Mouse (Mus musculus): ENCODE results near the gene Glra1. TPM values are rescaled to one million over a fixed set of nuclear protein-coding genes. Genes with fewer than 3 reads are reported as not detected.

Glra1 gene
- polyA plus RNA-seq, 1 experiment from 2014 or later, result not detected

DNA sequence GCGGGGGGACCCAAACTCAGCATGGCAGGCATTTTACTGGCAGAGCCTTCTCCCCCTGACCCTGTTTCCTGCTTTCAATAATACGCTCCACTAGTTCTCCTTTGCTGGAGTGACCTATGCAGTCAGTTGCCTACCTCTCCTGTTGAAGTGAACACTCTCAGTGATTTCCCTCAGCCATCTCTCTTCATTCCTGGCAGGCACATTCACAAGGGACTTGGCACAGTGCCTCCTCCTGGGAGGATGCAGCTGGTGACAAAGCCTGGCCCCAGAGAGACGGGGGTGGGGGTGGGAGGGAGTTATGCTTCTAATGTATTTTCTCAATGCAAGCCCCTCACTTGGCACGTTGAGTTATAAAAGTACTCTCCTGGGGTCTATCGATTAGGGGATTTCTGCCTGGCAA lies 74.6 kb downstream of the Glra1 start:
- WGBS, result 76% methylated on average over 5 of the region's 5 CpGs

DNA sequence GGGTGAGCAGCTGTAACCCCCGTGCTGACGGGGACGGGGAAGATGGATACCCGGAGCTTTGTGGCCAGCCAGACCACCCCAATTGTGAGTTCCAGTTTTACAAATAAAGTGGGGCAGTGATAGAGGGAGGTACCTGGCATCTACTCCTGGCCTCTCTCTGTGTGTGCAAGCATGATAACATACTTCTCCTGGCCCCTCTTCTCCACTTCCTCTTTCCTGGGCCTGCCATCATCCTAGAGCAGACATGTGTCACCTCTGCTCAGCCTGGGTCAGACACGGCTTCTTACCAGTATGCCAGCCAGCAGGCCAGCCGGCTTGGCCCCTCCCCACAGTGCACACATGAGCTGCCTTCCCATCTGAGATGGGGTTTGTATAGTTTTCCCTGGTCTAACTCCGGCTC lies 77.3 kb downstream of the Glra1 start:
- H3K4me1 ChIP-seq (ENCODE audit: control insufficient read depth, insufficient read depth, low read length), result no peaks in the 10 kb centered on the region
- H3K9ac ChIP-seq (ENCODE audit: low read length), result no peak overlapping the region
- no peaks in the 10 kb centered on the region for H3K36me3 ChIP-seq (ENCODE audit: control insufficient read depth, insufficient read depth, low read length)
- H3K27ac ChIP-seq (ENCODE audit: low read depth, low read length), result no peak overlapping the region
- no peaks in the 10 kb centered on the region for H3K9me3 ChIP-seq (ENCODE audit: control insufficient read depth, low read length)
- DNase-seq (ENCODE audit: low spot score, missing footprints), result no peak
- WGBS, result 89% methylated on average over 7 of the region's 7 CpGs
- H3K27me3 ChIP-seq (ENCODE audit: control insufficient read depth, insufficient read depth, low read length), result no peaks in the 10 kb centered on the region
- H3K4me2 ChIP-seq, result no peak overlapping the region
- ATAC-seq (ENCODE audit: low FRiP score), result no peak
- no peak overlapping the region for H3K4me3 ChIP-seq (ENCODE audit: low read depth, low read length)

More for the DNA sequence above, 74.6 kb downstream of the Glra1 start:
- Histone ChIP-seq H3K4me3 (ENCODE audit: low read depth, low read length) (no peak overlapping the region), H3K27me3 (ENCODE audit: control insufficient read depth, insufficient read depth, low read length) (no peaks in the 10 kb centered on the region), H3K27ac (ENCODE audit: low read depth, low read length) (no peak overlapping the region), H3K9me3 (ENCODE audit: control insufficient read depth, low read length) (no peaks in the 10 kb centered on the region), H3K4me1 (ENCODE audit: control insufficient read depth, insufficient read depth, low read length) (no peaks in the 10 kb centered on the region), H3K4me2 (no peak overlapping the region), H3K36me3 (ENCODE audit: control insufficient read depth, insufficient read depth, low read length) (no peaks in the 10 kb centered on the region), H3K9ac (ENCODE audit: low read length) (no peak overlapping the region)
- DNase-seq (ENCODE audit: low spot score, missing footprints) (no peak), ATAC-seq (ENCODE audit: low FRiP score) (no peak)

DNA sequence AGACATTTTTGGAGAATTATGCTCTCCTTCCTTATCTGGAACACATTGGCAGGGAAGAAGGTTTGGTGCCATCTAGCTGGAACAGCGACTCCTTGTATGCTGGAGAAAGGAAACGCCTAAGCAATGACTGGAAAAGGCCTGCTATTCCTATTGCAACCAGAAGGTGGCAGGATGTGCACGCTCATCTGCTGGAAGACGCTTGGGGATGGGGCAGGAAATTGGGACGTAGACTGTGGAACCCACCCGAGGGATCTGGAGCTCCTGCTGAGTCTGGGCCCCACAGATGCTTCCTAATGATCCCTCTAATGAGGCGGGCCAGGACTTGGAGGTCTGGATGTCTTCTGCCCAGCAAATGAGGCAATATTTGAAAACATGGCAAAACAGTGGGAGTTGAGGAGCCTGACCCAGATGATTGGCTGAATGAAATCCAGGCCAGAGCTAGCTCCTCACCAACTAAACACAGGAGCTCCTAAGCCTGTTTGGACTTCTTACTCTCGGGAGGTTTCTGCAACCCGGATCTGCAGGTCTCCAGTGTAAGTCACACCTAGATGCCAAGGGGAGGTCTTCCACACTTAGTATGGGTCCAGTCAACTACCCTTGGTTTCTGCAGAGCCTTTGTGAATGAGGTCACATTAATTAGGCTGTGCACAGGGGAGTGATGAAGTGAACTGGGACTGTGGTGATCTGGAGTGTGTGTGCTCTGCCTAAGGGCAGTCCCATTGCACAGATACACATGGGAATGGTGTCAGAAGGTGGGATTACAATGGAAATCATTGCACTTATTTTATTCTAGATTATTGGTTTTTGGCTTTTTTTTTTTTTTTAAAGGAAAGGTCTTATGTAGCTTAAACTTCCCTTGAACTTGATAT lies 89.0 kb downstream of the Glra1 start:
- Histone ChIP-seq H3K4me1 (ENCODE audit: control insufficient read depth, insufficient read depth, low read length) (no peaks in the 10 kb centered on the region), H3K4me3 (ENCODE audit: low read depth, low read length) (no peak overlapping the region), H3K9ac (ENCODE audit: low read length) (no peak overlapping the region), H3K27me3 (ENCODE audit: control insufficient read depth, insufficient read depth, low read length) (no peaks in the 10 kb centered on the region), H3K27ac (ENCODE audit: low read depth, low read length) (no peak overlapping the region), H3K36me3 (ENCODE audit: control insufficient read depth, insufficient read depth, low read length) (no peaks in the 10 kb centered on the region), H3K9me3 (ENCODE audit: control insufficient read depth, low read length) (no peaks in the 10 kb centered on the region), H3K4me2 (no peak overlapping the region)
- peak; percentile 63; the same call in 1 of the 2 replicates for ATAC-seq (ENCODE audit: low FRiP score)
- peak; percentile 97 for DNase-seq (ENCODE audit: low spot score, missing footprints)
- WGBS, result 8% methylated on average over 9 of the region's 9 CpGs

GRCm38 (mm10) chr11:55517666-55518065 lies 90.3 kb downstream of the Glra1 start:
- no peaks in the 10 kb centered on the region for H3K9me3 ChIP-seq (ENCODE audit: control insufficient read depth, low read length)
- WGBS, result 74% methylated on average over 5 of the region's 5 CpGs
- no peaks in the 10 kb centered on the region for H3K4me1 ChIP-seq (ENCODE audit: control insufficient read depth, insufficient read depth, low read length)
- DNase-seq (ENCODE audit: low spot score, missing footprints), result no peak
- no peaks in the 10 kb centered on the region for H3K27me3 ChIP-seq (ENCODE audit: control insufficient read depth, insufficient read depth, low read length)
- H3K9ac ChIP-seq (ENCODE audit: low read length), result no peak overlapping the region
- no peak for ATAC-seq (ENCODE audit: low FRiP score)
- no peak overlapping the region for H3K27ac ChIP-seq (ENCODE audit: low read depth, low read length)
- H3K4me2 ChIP-seq, result no peak overlapping the region
- no peak overlapping the region for H3K4me3 ChIP-seq (ENCODE audit: low read depth, low read length)
- H3K36me3 ChIP-seq (ENCODE audit: control insufficient read depth, insufficient read depth, low read length), result no peaks in the 10 kb centered on the region

GRCm38 (mm10) chr11:55511374-55511773 lies 96.6 kb downstream of the Glra1 start:
- WGBS, result 54% methylated on average over 5 of the region's 5 CpGs
- H3K4me2 ChIP-seq, result no peak overlapping the region
- no peaks in the 10 kb centered on the region for H3K4me1 ChIP-seq (ENCODE audit: control insufficient read depth, insufficient read depth, low read length)
- H3K9ac ChIP-seq (ENCODE audit: low read length), result no peak overlapping the region
- ATAC-seq (ENCODE audit: low FRiP score) (no peak), DNase-seq (ENCODE audit: low spot score, missing footprints) (no peak)
- H3K36me3 ChIP-seq (ENCODE audit: control insufficient read depth, insufficient read depth, low read length), result no peaks in the 10 kb centered on the region
- H3K27ac ChIP-seq (ENCODE audit: low read depth, low read length), result no peak overlapping the region
- no peak overlapping the region for H3K4me3 ChIP-seq (ENCODE audit: low read depth, low read length)
- H3K9me3 ChIP-seq (ENCODE audit: control insufficient read depth, low read length), result no peaks in the 10 kb centered on the region
- H3K27me3 ChIP-seq (ENCODE audit: control insufficient read depth, insufficient read depth, low read length), result no peaks in the 10 kb centered on the region

- H3K27ac ChIP-seq (ENCODE audit: low read depth, low read length), result no peak overlapping the region
- no peaks in the 10 kb centered on the region for H3K27me3 ChIP-seq (ENCODE audit: control insufficient read depth, insufficient read depth, low read length)
- H3K9ac ChIP-seq (ENCODE audit: low read length), result no peak overlapping the region
- 92% methylated on average over 3 of the region's 3 CpGs for WGBS
- H3K4me2 ChIP-seq, result no peak overlapping the region
- H3K9me3 ChIP-seq (ENCODE audit: control insufficient read depth, low read length), result no peaks in the 10 kb centered on the region
- no peak overlapping the region for H3K4me3 ChIP-seq (ENCODE audit: low read depth, low read length)
- no peak for DNase-seq (ENCODE audit: low spot score, missing footprints)
- H3K4me1 ChIP-seq (ENCODE audit: control insufficient read depth, insufficient read depth, low read length), result no peaks in the 10 kb centered on the region
- H3K36me3 ChIP-seq (ENCODE audit: control insufficient read depth, insufficient read depth, low read length), result peaks cover 4% of the 10 kb centered on the region; the same call in 1 of the 2 replicates
- ATAC-seq (ENCODE audit: low FRiP score), result no peak
Observed at GRCm38 (mm10) chr11:55505485-55505884, 102.5 kb downstream of the Glra1 start.

DNA sequence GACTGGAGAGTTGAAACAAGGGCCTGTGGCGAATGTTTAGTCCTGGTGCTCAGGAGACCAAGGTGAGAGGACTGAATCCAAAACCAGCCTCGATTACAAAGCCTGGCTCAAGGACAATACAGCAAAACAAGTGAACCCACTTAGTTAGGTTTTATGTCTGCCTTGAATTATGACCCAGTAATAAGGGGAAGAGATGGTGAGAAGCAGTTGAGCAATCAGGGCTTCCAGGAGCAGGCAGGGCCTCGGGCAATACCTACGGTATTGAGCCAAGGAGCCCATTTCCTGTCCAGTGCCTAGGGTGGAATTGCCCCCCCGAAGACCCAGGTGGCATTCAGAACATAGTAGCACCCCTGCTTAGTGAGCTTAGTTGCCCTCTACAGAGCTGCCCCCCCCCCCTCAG lies 105.1 kb downstream of the Glra1 start:
- no peak overlapping the region for H3K27ac ChIP-seq (ENCODE audit: low read depth, low read length)
- peaks cover 14% of the 10 kb centered on the region; the same call in 1 of the 2 replicates for H3K36me3 ChIP-seq (ENCODE audit: control insufficient read depth, insufficient read depth, low read length)
- no peaks in the 10 kb centered on the region for H3K9me3 ChIP-seq (ENCODE audit: control insufficient read depth, low read length)
- no peak for ATAC-seq (ENCODE audit: low FRiP score)
- no peak for DNase-seq (ENCODE audit: low spot score, missing footprints)
- H3K27me3 ChIP-seq (ENCODE audit: control insufficient read depth, insufficient read depth, low read length), result no peaks in the 10 kb centered on the region
- H3K4me1 ChIP-seq (ENCODE audit: control insufficient read depth, insufficient read depth, low read length), result no peaks in the 10 kb centered on the region
- WGBS, result 90% methylated on average over 5 of the region's 5 CpGs
- H3K9ac ChIP-seq (ENCODE audit: low read length), result no peak overlapping the region
- H3K4me2 ChIP-seq, result no peak overlapping the region
- no peak overlapping the region for H3K4me3 ChIP-seq (ENCODE audit: low read depth, low read length)

DNA sequence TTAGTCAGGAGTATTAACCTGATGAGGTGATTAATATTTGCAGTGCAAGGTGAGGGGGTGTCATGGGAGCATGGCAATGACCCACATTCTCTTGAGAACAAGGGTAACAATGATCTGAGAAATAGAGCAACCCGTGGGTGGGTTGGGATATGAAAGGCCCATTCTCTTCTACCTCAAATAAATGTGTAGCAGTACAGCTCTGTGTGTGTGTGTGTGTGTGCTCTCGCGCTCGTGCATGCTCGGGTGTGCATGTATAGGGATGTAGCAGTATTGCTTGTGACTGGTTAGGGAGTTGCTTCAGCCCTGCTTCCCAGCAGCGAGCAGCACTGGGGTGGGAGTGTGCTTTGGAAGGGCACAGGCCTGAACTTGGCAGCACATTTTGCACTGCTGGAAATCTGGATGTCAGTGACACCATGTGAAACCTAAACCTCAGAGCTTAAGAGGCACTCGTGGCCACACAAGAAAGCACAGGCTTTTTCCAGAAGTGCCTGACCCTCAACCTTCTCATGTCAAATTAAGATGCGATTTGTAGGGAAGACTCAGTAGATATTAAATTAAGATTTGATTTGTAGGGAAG lies 106.0 kb downstream of the Glra1 start:
- ATAC-seq (ENCODE audit: low FRiP score), result no peak
- peaks cover 17% of the 10 kb centered on the region; the same call in 1 of the 2 replicates for H3K36me3 ChIP-seq (ENCODE audit: control insufficient read depth, insufficient read depth, low read length)

DNA sequence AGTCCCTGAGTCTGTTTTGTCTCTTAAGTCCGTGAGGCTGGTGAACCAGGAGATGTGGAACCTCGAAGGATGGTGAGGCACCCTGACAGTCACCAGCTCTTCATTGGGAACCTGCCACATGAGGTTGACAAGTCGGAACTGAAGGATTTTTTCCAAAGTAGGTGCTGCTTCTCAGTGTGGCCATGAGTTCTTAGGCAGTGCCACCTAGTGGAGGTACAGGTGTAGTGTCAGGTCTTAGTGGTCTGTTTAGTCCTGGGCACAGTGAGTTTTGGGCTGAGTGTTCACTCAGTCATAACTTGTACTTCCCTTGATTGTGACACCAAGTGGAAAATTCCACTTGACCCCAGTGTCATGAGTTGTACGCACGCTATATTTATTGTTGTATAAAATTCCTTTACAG lies 110.1 kb downstream of the Glra1 start:
- no peak overlapping the region for H3K27ac ChIP-seq (ENCODE audit: low read depth, low read length)
- no peak overlapping the region for H3K4me3 ChIP-seq (ENCODE audit: low read depth, low read length)
- H3K4me2 ChIP-seq, result no peak overlapping the region
- DNase-seq (ENCODE audit: low spot score, missing footprints) (no peak), ATAC-seq (ENCODE audit: low FRiP score) (no peak)
- H3K4me1 ChIP-seq (ENCODE audit: control insufficient read depth, insufficient read depth, low read length), result no peaks in the 10 kb centered on the region
- 75% methylated on average over 5 of the region's 5 CpGs for WGBS
- H3K9me3 ChIP-seq (ENCODE audit: control insufficient read depth, low read length), result no peaks in the 10 kb centered on the region
- no peaks in the 10 kb centered on the region for H3K27me3 ChIP-seq (ENCODE audit: control insufficient read depth, insufficient read depth, low read length)
- H3K9ac ChIP-seq (ENCODE audit: low read length), result no peak overlapping the region
- peaks cover 39% of the 10 kb centered on the region for H3K36me3 ChIP-seq (ENCODE audit: control insufficient read depth, insufficient read depth, low read length)

More for the DNA sequence above, 106.0 kb downstream of the Glra1 start:
- H3K27ac ChIP-seq (ENCODE audit: low read depth, low read length), result no peak overlapping the region
- H3K9me3 ChIP-seq (ENCODE audit: control insufficient read depth, low read length), result no peaks in the 10 kb centered on the region
- no peaks in the 10 kb centered on the region for H3K27me3 ChIP-seq (ENCODE audit: control insufficient read depth, insufficient read depth, low read length)
- WGBS, result 88% methylated on average over 8 of the region's 8 CpGs
- no peak for DNase-seq (ENCODE audit: low spot score, missing footprints)
- H3K4me1 ChIP-seq (ENCODE audit: control insufficient read depth, insufficient read depth, low read length), result no peaks in the 10 kb centered on the region
- no peak overlapping the region for H3K4me2 ChIP-seq
- no peak overlapping the region for H3K4me3 ChIP-seq (ENCODE audit: low read depth, low read length)
- H3K9ac ChIP-seq (ENCODE audit: low read length), result no peak overlapping the region
